Mouse (Mus musculus) MEL (cell line): Measurements from ENCODE around the gene Pfpl. TPM values are rescaled to one million over a fixed set of nuclear protein-coding genes. Genes with fewer than 3 reads are reported as not detected.
A peak's percentile ranks its signal among the peaks of the same experiment; 100 is the strongest.

Experiments used
- DNase-seq: peaks from one replicate; pipeline ENCODE4 v3.0.0; 2011; ENCODE audit warnings: low read depth, low spot score
- H3K27ac ChIP-seq: 2 replicates; pipeline ENCODE4 v1.5.1; 2012; ENCODE audit warnings: low read depth, mild to moderate bottlenecking, control low read depth, low read length, moderate library complexity; ENCODE audit not compliant: control insufficient read depth
- H3K27me3 ChIP-seq, 2 experiments: fragments of 150-350 bp in 1 of 2; sonication (generic) in 1 of 2; 2 replicates each; pipeline ENCODE4 v1.6.1; 2012; ENCODE audit warnings: low read length in 2 of 2, mild to moderate bottlenecking in 2 of 2, improper control_type of control experiment in 1 of 2, moderate library complexity in 1 of 2; ENCODE audit not compliant: insufficient read depth in 2 of 2, control insufficient read depth in 1 of 2
- H3K36me3 ChIP-seq, 2 experiments: 2 replicates each; pipeline ENCODE4 v1.6.1; 2012 to 2014; ENCODE audit warnings: low read length in 2 of 2, improper control_type of control experiment in 1 of 2, inconsistent platforms in 1 of 2, mild to moderate bottlenecking in 1 of 2; ENCODE audit not compliant: insufficient read depth in 2 of 2, control insufficient read depth in 1 of 2
- H3K4me1 ChIP-seq, 2 experiments: fragments of 150-350 bp in 1 of 2; sonication (generic) in 1 of 2; 2 replicates each; pipeline ENCODE4 v1.6.1; 2012; ENCODE audit warnings: low read length in 2 of 2, improper control_type of control experiment in 1 of 2, mild to moderate bottlenecking in 1 of 2; ENCODE audit not compliant: insufficient read depth in 2 of 2, control insufficient read depth in 1 of 2
- H3K4me3 ChIP-seq, 2 experiments: fragments of 150-350 bp in 1 of 2; sonication (generic) in 1 of 2; 2 replicates each; pipeline ENCODE4 v1.5.1; 2012; ENCODE audit warnings: low read depth in 2 of 2, low read length in 2 of 2, mild to moderate bottlenecking in 2 of 2, moderate library complexity in 2 of 2, control low read depth in 1 of 2, improper control_type of control experiment in 1 of 2; ENCODE audit not compliant: control insufficient read depth in 1 of 2, insufficient read depth in 1 of 2
- H3K79me2 ChIP-seq: 2 replicates; pipeline ENCODE4 v1.6.1; 2012; ENCODE audit warnings: mild to moderate bottlenecking, low read length, moderate library complexity; ENCODE audit not compliant: control insufficient read depth, poor library complexity, insufficient read depth
- H3K9ac ChIP-seq: 2 replicates; pipeline ENCODE4 v1.6.1; 2012; ENCODE audit warnings: low read depth, mild to moderate bottlenecking, control low read depth, low read length, moderate library complexity; ENCODE audit not compliant: control insufficient read depth, poor library complexity, severe bottlenecking
- H3K9me3 ChIP-seq: fragments of 150-350 bp; sonication (generic); replicated peaks from 2 replicates; pipeline ENCODE4 v1.6.1; 2012; ENCODE audit warnings: mild to moderate bottlenecking, low read length, improper control_type of control experiment, moderate library complexity; ENCODE audit not compliant: insufficient read depth
- CHD1 ChIP-seq: IDR thresholded peaks from 2 replicates; pipeline ENCODE4 v1.6.1; 2012; ENCODE audit warnings: low read depth, mild to moderate bottlenecking, inconsistent platforms, low read length, improper control_type of control experiment
- CTCF ChIP-seq, 3 experiments: IDR thresholded peaks in 2 of 3; conservative IDR thresholded peaks in 1 of 3; 2 replicates each; pipeline ENCODE4 v1.5.1; 2011 to 2012; ENCODE audit warnings: low read length in 3 of 3, low read depth in 2 of 3, mild to moderate bottlenecking in 2 of 3, improper control_type of control experiment in 1 of 3, inconsistent platforms in 1 of 3, mixed read lengths in 1 of 3, moderate library complexity in 1 of 3; ENCODE audit not compliant: control insufficient read depth in 1 of 3, insufficient read depth in 1 of 3, poor library complexity in 1 of 3, severe bottlenecking in 1 of 3
- GABPA ChIP-seq: IDR thresholded peaks from 2 replicates; pipeline ENCODE4 v1.6.1; 2012; ENCODE audit warnings: low read depth, mild to moderate bottlenecking, inconsistent platforms, low read length, improper control_type of control experiment, moderate library complexity
- GATA1 ChIP-seq: IDR thresholded peaks from 2 replicates; pipeline ENCODE4 v1.6.1; 2011; ENCODE audit warnings: low read depth, low read length, improper control_type of control experiment
- MEF2A ChIP-seq: IDR thresholded peaks from 2 replicates; pipeline ENCODE4 v1.6.1; 2014; ENCODE audit warnings: low read depth, mild to moderate bottlenecking, inconsistent platforms, low read length, improper control_type of control experiment; ENCODE audit not compliant: poor library complexity, insufficient replicate concordance, severe bottlenecking; ENCODE audit errors: extremely low read depth
- POLR2AphosphoS5 ChIP-seq: IDR thresholded peaks from 2 replicates; pipeline ENCODE4 v1.6.1; 2012; ENCODE audit warnings: low read depth, borderline replicate concordance, mild to moderate bottlenecking, inconsistent platforms, low read length, moderate library complexity, mixed read lengths
- RAD21 ChIP-seq: IDR thresholded peaks from 2 replicates; pipeline ENCODE4 v1.6.1; 2011; ENCODE audit warnings: mild to moderate bottlenecking, low read depth, low read length, improper control_type of control experiment
- SIN3A ChIP-seq: IDR thresholded peaks from 2 replicates; pipeline ENCODE4 v1.6.1; 2012; ENCODE audit warnings: low read length, improper control_type of control experiment, inconsistent platforms
- SMC3 ChIP-seq: IDR thresholded peaks from 2 replicates; pipeline ENCODE4 v1.6.1; 2011; ENCODE audit warnings: low read depth, low read length, improper control_type of control experiment
- TBP ChIP-seq: IDR thresholded peaks from 2 replicates; pipeline ENCODE4 v1.8.0; 2011; ENCODE audit warnings: low read depth, low read length, improper control_type of control experiment
- UBTF ChIP-seq: IDR thresholded peaks from 2 replicates; pipeline ENCODE4 v1.6.1; 2012; ENCODE audit warnings: low read depth, mild to moderate bottlenecking, inconsistent platforms, low read length, improper control_type of control experiment, moderate library complexity, borderline replicate concordance; ENCODE audit not compliant: insufficient read depth
- ZC3H11A ChIP-seq: IDR thresholded peaks from 2 replicates; pipeline ENCODE4 v1.6.1; 2012; ENCODE audit warnings: low read depth, mild to moderate bottlenecking, inconsistent platforms, low read length, improper control_type of control experiment
- ZMIZ1 ChIP-seq: IDR thresholded peaks from 2 replicates; pipeline ENCODE4 v1.6.1; 2012; ENCODE audit warnings: low read depth, mild to moderate bottlenecking, inconsistent platforms, low read length, improper control_type of control experiment, moderate library complexity
- polyA plus RNA-seq, 2 experiments: library from polyadenylated mRNA; stranded (reverse) in 1 of 2; unstranded in 1 of 2; fragments of >175 nt in 1 of 2; fragments of >200 nt in 1 of 2; gene quantifications; 2 replicates each; pipeline versions ENCODE4 v1.2.1 to v1.2.4; 2012; ENCODE audit warnings: low replicate concordance in 2 of 2, low read depth in 1 of 2; ENCODE audit not compliant: insufficient read length in 2 of 2, insufficient read depth in 1 of 2, missing spikeins in 1 of 2
- total RNA-seq: library from RNA; depleted of rRNA; stranded (reverse); fragments of 300-350 nt; gene quantifications from 2 replicates; pipeline ENCODE4 v1.2.3, GENCODE M21; 2012

Pfpl gene
- total and polyA plus RNA-seq, 3 experiments: not detected

GRCm38 (mm10) chr19:12465530-12466144, 37.9 kb downstream of the Pfpl start:
- no peak for DNase-seq
- Histone ChIP-seq H3K27me3 (no peaks in the 10 kb centered on the region), H3K36me3 (peaks cover 0 to 9% of the 10 kb centered on the region in 2 experiments; a peak in 2 of 4 replicates), H3K4me1 (peaks cover 3 to 4% of the 10 kb centered on the region in 2 experiments; a peak in 2 of 4 replicates), H3K27ac (no peak overlapping the region), H3K9me3 (no peaks in the 10 kb centered on the region), H3K4me3 (no peak overlapping the region), H3K9ac (no peak overlapping the region), H3K79me2 (no peaks in the 10 kb centered on the region)
- no peak for TF ChIP-seq GABPA
- TF ChIP-seq CHD1: no peak
- TF ChIP-seq POLR2AphosphoS5: no peak
- no peak for TF ChIP-seq UBTF

GRCm38 (mm10) chr19:12466204-12466603, 38.5 kb downstream of the Pfpl start:
- Histone ChIP-seq H3K9me3 (no peaks in the 10 kb centered on the region), H3K27me3 (no peaks in the 10 kb centered on the region), H3K4me3 (no peak overlapping the region), H3K79me2 (no peaks in the 10 kb centered on the region), H3K9ac (no peak overlapping the region), H3K4me1 (peaks cover 3 to 4% of the 10 kb centered on the region in 2 experiments; a peak in 2 of 4 replicates), H3K27ac (no peak overlapping the region), H3K36me3 (peaks cover 0 to 9% of the 10 kb centered on the region in 2 experiments; a peak in 2 of 4 replicates)
- peak; percentile 81 for DNase-seq
- TF ChIP-seq CTCF (IDR thresholded peaks at IDR 0.05 in 2 of 3, conservative IDR thresholded peaks at IDR 0.05 in 1 of 3; ENCODE audit: control insufficient read depth in 1 of 3, insufficient read depth in 1 of 3, low read depth in 2 of 3, low read length in 3 of 3, poor library complexity in 1 of 3, severe bottlenecking in 1 of 3): peak; percentile 76 to 86 (median 84)
- no peak for TF ChIP-seq MEF2A
- 0 out of 2 replicates have a peak, but pooled peaks have one; percentile 15 for TF ChIP-seq TBP
- TF ChIP-seq SMC3: peak; percentile 70
- peak; percentile 25; the same call in 1 of the 2 replicates for TF ChIP-seq ZC3H11A
- TF ChIP-seq ZMIZ1: no peak
- TF ChIP-seq RAD21: peak; percentile 78
- peak; percentile 46; the same call in 1 of the 2 replicates for TF ChIP-seq SIN3A
- peak; percentile 44; the same call in 1 of the 2 replicates for TF ChIP-seq GATA1

GRCm38 (mm10) chr19:12467436-12467835, 39.7 kb downstream of the Pfpl start:
- no peaks in the 10 kb centered on the region for H3K27me3 ChIP-seq
- peaks cover 3 to 4% of the 10 kb centered on the region in 2 experiments; a peak in 2 of 4 replicates for H3K4me1 ChIP-seq
- no peak overlapping the region for H3K4me3 ChIP-seq
- H3K9ac ChIP-seq: no peak overlapping the region
- DNase-seq: peak; percentile 78
- no peaks in the 10 kb centered on the region for H3K9me3 ChIP-seq
- TF ChIP-seq CTCF (IDR thresholded peaks at IDR 0.05 in 2 of 3, conservative IDR thresholded peaks at IDR 0.05 in 1 of 3; ENCODE audit: control insufficient read depth in 1 of 3, insufficient read depth in 1 of 3, low read depth in 2 of 3, low read length in 3 of 3, poor library complexity in 1 of 3, severe bottlenecking in 1 of 3) (peak; percentile 35 to 70 (median 67); a peak in 5 of 6 replicates), ZMIZ1 (no peak), RAD21 (no peak; the same call in 1 of the 2 replicates), TBP (0 out of 2 replicates have a peak, but pooled peaks have one; percentile 20), SMC3 (peak; percentile 17; the same call in 1 of the 2 replicates)
- no peaks in the 10 kb centered on the region for H3K79me2 ChIP-seq
- H3K27ac ChIP-seq: no peak overlapping the region
- H3K36me3 ChIP-seq: peaks cover 0 to 9% of the 10 kb centered on the region in 2 experiments; a peak in 2 of 4 replicates
